Mouse (Mus musculus): ENCODE results near the gene Krt39. TPM values are rescaled to one million over a fixed set of nuclear protein-coding genes. Genes with fewer than 3 reads are reported as not detected.

Gene Krt39
- polyA plus RNA-seq, 1 experiment = 0.11 TPM

DNA sequence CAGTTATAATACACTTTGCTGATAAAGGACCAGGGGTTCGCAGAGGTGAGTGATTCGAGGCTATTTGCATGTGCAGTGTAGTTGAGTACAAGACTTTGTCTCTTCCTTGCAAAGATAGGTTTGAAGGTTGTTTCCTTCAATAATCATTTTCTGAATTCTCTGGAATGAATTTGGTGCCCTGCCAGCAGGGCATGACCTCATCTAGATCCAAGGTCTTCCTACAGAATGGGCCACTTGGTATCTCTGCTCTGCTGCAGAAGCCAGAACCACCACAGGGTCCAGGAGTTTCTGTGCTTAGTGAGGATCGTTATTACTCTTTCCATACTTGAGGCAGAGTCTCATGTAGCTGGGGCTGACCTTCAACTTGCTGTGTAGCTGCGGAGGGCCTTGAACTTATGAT, 26.4 kb downstream of the Krt39 start:
- Histone ChIP-seq H3K4me1 (replicated peaks; ENCODE audit: control insufficient read depth, insufficient read depth, low read length) (no peaks in the 10 kb centered on the region), H3K4me3 (ENCODE audit: control insufficient read depth, insufficient read depth, low read length) (no peak overlapping the region), H3K27ac (ENCODE audit: control insufficient read depth, insufficient read depth, low read length) (no peak overlapping the region), H3K27me3 (ENCODE audit: control insufficient read depth, insufficient read depth, low read length) (no peaks in the 10 kb centered on the region), H3K36me3 (ENCODE audit: control insufficient read depth, insufficient read depth, low read length) (no peaks in the 10 kb centered on the region)
- no peak for TF ChIP-seq CTCF (IDR thresholded peaks at IDR 0.05; ENCODE audit: borderline replicate concordance, control insufficient read depth, extremely low read depth, insufficient read depth, low read length, poor library complexity)
- no peak for TF ChIP-seq POLR2A (IDR thresholded peaks at IDR 0.05; ENCODE audit: control insufficient read depth, extremely low read depth, insufficient read depth, low read length, poor library complexity)
- WGBS = 94% methylated on average over 4 of the region's 4 CpGs
- no peak for DNase-seq

GRCm38 (mm10) chr11:99493574-99493850, 27.6 kb downstream of the Krt39 start:
- WGBS = 63% methylated on average over 5 of the region's 5 CpGs
- no peak overlapping the region for H3K27ac ChIP-seq (ENCODE audit: control insufficient read depth, insufficient read depth, low read length)
- H3K4me3 ChIP-seq (ENCODE audit: control insufficient read depth, insufficient read depth, low read length) = no peak overlapping the region
- no peak for DNase-seq
- no peaks in the 10 kb centered on the region for H3K27me3 ChIP-seq (ENCODE audit: control insufficient read depth, insufficient read depth, low read length)
- no peaks in the 10 kb centered on the region for H3K36me3 ChIP-seq (ENCODE audit: control insufficient read depth, insufficient read depth, low read length)
- no peaks in the 10 kb centered on the region for H3K4me1 ChIP-seq (replicated peaks; ENCODE audit: control insufficient read depth, insufficient read depth, low read length)
- no peak for TF ChIP-seq POLR2A (IDR thresholded peaks at IDR 0.05; ENCODE audit: control insufficient read depth, extremely low read depth, insufficient read depth, low read length, poor library complexity)
- no peak for TF ChIP-seq CTCF (IDR thresholded peaks at IDR 0.05; ENCODE audit: borderline replicate concordance, control insufficient read depth, extremely low read depth, insufficient read depth, low read length, poor library complexity)

GRCm38 (mm10) chr11:99492733-99493573, 28.2 kb downstream of the Krt39 start, which contains the start of gene Krt23:
Gene Krt23 (minus strand): TSS chr11:99493137.
- TF ChIP-seq POLR2A (IDR thresholded peaks at IDR 0.05; ENCODE audit: control insufficient read depth, extremely low read depth, insufficient read depth, low read length, poor library complexity) = no peak
- TF ChIP-seq CTCF (IDR thresholded peaks at IDR 0.05; ENCODE audit: borderline replicate concordance, control insufficient read depth, extremely low read depth, insufficient read depth, low read length, poor library complexity) = no peak

GRCm38 (mm10) chr11:99491040-99491439, 30.1 kb downstream of the Krt39 start:
- Histone ChIP-seq H3K27ac (ENCODE audit: control insufficient read depth, insufficient read depth, low read length) (no peak overlapping the region), H3K36me3 (ENCODE audit: control insufficient read depth, insufficient read depth, low read length) (no peaks in the 10 kb centered on the region), H3K4me3 (ENCODE audit: control insufficient read depth, insufficient read depth, low read length) (no peak overlapping the region), H3K27me3 (ENCODE audit: control insufficient read depth, insufficient read depth, low read length) (no peaks in the 10 kb centered on the region), H3K4me1 (replicated peaks; ENCODE audit: control insufficient read depth, insufficient read depth, low read length) (no peaks in the 10 kb centered on the region)
- TF ChIP-seq POLR2A (IDR thresholded peaks at IDR 0.05; ENCODE audit: control insufficient read depth, extremely low read depth, insufficient read depth, low read length, poor library complexity) = no peak
- no peak for TF ChIP-seq CTCF (IDR thresholded peaks at IDR 0.05; ENCODE audit: borderline replicate concordance, control insufficient read depth, extremely low read depth, insufficient read depth, low read length, poor library complexity)
- no peak for DNase-seq
- 77% methylated on average over 8 of the region's 8 CpGs for WGBS

More at GRCm38 (mm10) chr11:99492733-99493573, 28.2 kb downstream of the Krt39 start, which contains the start of gene Krt23:
- no peak within 1 kb of the TSS for H3K4me3 ChIP-seq (ENCODE audit: control insufficient read depth, insufficient read depth, low read length)
- no peaks in the 10 kb centered on the region for H3K27me3 ChIP-seq (ENCODE audit: control insufficient read depth, insufficient read depth, low read length)
- H3K4me1 ChIP-seq (replicated peaks; ENCODE audit: control insufficient read depth, insufficient read depth, low read length) = no peaks in the 10 kb centered on the region
- DNase-seq = no peak
- no peaks in the 10 kb centered on the region for H3K36me3 ChIP-seq (ENCODE audit: control insufficient read depth, insufficient read depth, low read length)
- no peak within 1 kb of the TSS for H3K27ac ChIP-seq (ENCODE audit: control insufficient read depth, insufficient read depth, low read length)
- 80% methylated on average over 22 of the region's 22 CpGs for WGBS

- Histone ChIP-seq H3K4me1 (replicated peaks; ENCODE audit: control insufficient read depth, insufficient read depth, low read length) (no peaks in the 10 kb centered on the region), H3K27me3 (ENCODE audit: control insufficient read depth, insufficient read depth, low read length) (no peaks in the 10 kb centered on the region), H3K4me3 (ENCODE audit: control insufficient read depth, insufficient read depth, low read length) (no peak overlapping the region), H3K27ac (ENCODE audit: control insufficient read depth, insufficient read depth, low read length) (no peak overlapping the region), H3K36me3 (ENCODE audit: control insufficient read depth, insufficient read depth, low read length) (no peaks in the 10 kb centered on the region)
- DNase-seq = no peak
- 86% methylated on average over 4 of the region's 4 CpGs for WGBS
- TF ChIP-seq CTCF (IDR thresholded peaks at IDR 0.05; ENCODE audit: borderline replicate concordance, control insufficient read depth, extremely low read depth, insufficient read depth, low read length, poor library complexity) = no peak
- TF ChIP-seq POLR2A (IDR thresholded peaks at IDR 0.05; ENCODE audit: control insufficient read depth, extremely low read depth, insufficient read depth, low read length, poor library complexity) = no peak
Measured at GRCm38 (mm10) chr11:99490624-99491023, 30.5 kb downstream of the Krt39 start.

DNA sequence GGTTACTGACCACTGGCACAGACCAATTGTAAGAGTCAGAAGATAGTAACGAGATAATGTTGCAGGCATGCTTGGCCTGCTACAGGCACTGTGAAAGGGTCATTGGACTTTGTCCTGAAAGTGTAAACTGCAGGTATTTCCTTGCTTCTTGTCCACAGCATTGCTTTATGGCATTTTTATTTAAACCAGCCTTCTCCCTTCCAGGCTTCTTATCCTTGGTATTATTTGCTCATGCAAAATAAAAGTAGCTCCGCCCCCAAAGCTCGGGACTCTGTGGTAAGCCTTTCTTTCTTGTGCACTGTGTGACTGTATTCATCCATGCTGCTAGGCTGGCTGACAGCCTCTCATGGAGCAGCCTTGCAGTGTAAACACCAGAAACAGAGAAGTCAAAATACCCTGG, 31.9 kb downstream of the Krt39 start:
- no peak for DNase-seq
- no peak overlapping the region for H3K27ac ChIP-seq (ENCODE audit: control insufficient read depth, insufficient read depth, low read length)
- TF ChIP-seq POLR2A (IDR thresholded peaks at IDR 0.05; ENCODE audit: control insufficient read depth, extremely low read depth, insufficient read depth, low read length, poor library complexity) = no peak
- TF ChIP-seq CTCF (IDR thresholded peaks at IDR 0.05; ENCODE audit: borderline replicate concordance, control insufficient read depth, extremely low read depth, insufficient read depth, low read length, poor library complexity) = no peak
- no peaks in the 10 kb centered on the region for H3K27me3 ChIP-seq (ENCODE audit: control insufficient read depth, insufficient read depth, low read length)
- no peaks in the 10 kb centered on the region for H3K36me3 ChIP-seq (ENCODE audit: control insufficient read depth, insufficient read depth, low read length)
- no peak overlapping the region for H3K4me3 ChIP-seq (ENCODE audit: control insufficient read depth, insufficient read depth, low read length)
- 73% methylated on average over 3 of the region's 3 CpGs for WGBS
- H3K4me1 ChIP-seq (replicated peaks; ENCODE audit: control insufficient read depth, insufficient read depth, low read length) = no peaks in the 10 kb centered on the region

Data from thymus, adult 2 months (tissue).